In the genomic region with DNA sequence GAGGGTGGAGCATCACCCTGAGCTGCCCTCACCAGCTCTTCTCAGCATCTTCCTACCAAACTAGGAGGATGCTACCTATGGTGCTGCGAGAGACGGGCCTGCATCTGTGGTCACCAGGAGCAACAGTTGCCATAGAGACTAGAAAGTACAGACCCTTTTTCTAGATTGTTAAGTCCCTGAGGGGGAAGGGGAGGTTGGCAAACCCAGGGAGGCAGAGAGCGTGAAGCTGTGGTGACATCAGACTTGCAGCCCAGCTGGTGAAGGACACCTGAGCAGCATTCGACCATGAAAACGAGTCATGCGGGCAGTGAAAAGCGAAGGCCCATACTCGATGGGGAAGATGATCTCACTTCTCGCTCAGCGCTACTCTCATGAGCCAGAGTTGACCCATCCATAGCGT, we compare ENCODE assay signal across 29 mouse cellular contexts. TPM values are rescaled to one million over a fixed set of nuclear protein-coding genes. Genes with fewer than 3 reads are reported as not detected.
DNase-seq lines count a peak whose midpoint lies in the region; ATAC-seq and TF ChIP-seq lines count a peak whose summit lies in the region.
"Had no signal": no experiment of that assay in that cellular context is flagged by ENCODE, and none has a peak within 500 bp of the region (broad histone marks: within the 10 kb centered on the region; RNA-seq: fewer than 3 reads in every experiment).

No protein-coding gene starts in this region.

- no peak overlapping the region for H3K9ac ChIP-seq in hindbrain, postnatal 0 days (replicated peaks; ENCODE audit: low read length)
- no peak overlapping the region for H3K9ac ChIP-seq in hindbrain, embryonic 14.5 days
- H3K9ac ChIP-seq: forebrain, embryonic 12.5 days; limb, embryonic 12.5 days; liver, embryonic 12.5 days; lung, embryonic 14.5 days had no signal

- no peaks in the 10 kb centered on the region for H3K9me3 ChIP-seq in hindbrain, postnatal 0 days (ENCODE audit: low read length)
- H3K9me3 ChIP-seq in hindbrain, embryonic 14.5 days (ENCODE audit: control insufficient read depth, low read length) = peaks cover 4% of the 10 kb centered on the region; the same call in 1 of the 2 replicates
- 0 out of 2 replicates have a peak, but pooled peaks cover 5% of the 10 kb centered on the region for H3K9me3 ChIP-seq in hindbrain, embryonic 10.5 days
- H3K9me3 ChIP-seq: forebrain, embryonic 12.5 days; liver, embryonic 12.5 days; midbrain, embryonic 10.5 days had no signal

- no peaks in the 10 kb centered on the region for H3K4me1 ChIP-seq in hindbrain, postnatal 0 days (ENCODE audit: insufficient read depth, low read length)
- peaks cover 2% of the 10 kb centered on the region; the same call in 1 of the 2 replicates for H3K4me1 ChIP-seq in hindbrain, embryonic 14.5 days (replicated peaks; ENCODE audit: control insufficient read depth, insufficient read depth, low read length)
- peaks cover 23% of the 10 kb centered on the region for H3K4me1 ChIP-seq in hindbrain, embryonic 10.5 days (replicated peaks)
- H3K4me1 ChIP-seq: liver, embryonic 12.5 days had no signal

- intact Hi-C loops in left cerebral cortex, postnatal 14 days (cut with DNase I) = no loop called here
- intact Hi-C loops in left cerebral cortex, postnatal 36 days (cut with DNase I) = no loop called here
- intact Hi-C loops in gastrocnemius, postnatal 14 days (cut with DNase I; ENCODE audit: low total_unique reads) = no loop called here

- no peaks in the 10 kb centered on the region for H3K36me3 ChIP-seq in hindbrain, postnatal 0 days (ENCODE audit: insufficient read depth, low read length)
- H3K36me3 ChIP-seq in hindbrain, embryonic 14.5 days (replicated peaks; ENCODE audit: control insufficient read depth, insufficient read depth) = no peaks in the 10 kb centered on the region
- no peaks in the 10 kb centered on the region for H3K36me3 ChIP-seq in hindbrain, embryonic 10.5 days
- H3K36me3 ChIP-seq: embryonic facial prominence, embryonic 10.5 days; forebrain, embryonic 12.5 days; limb, embryonic 12.5 days; liver, embryonic 12.5 days; midbrain, embryonic 10.5 days had no signal

- no peak for TF ChIP-seq POLR2A in brain, embryonic 14.5 days (IDR thresholded peaks at IDR 0.05; ENCODE audit: borderline replicate concordance, extremely low read depth, insufficient read depth, insufficient read length, poor library complexity, severe bottlenecking)

- peak; percentile 28 for DNase-seq in hindbrain, postnatal 0 days (ENCODE audit: low spot score)
- DNase-seq in hindbrain, embryonic 14.5 days (ENCODE audit: low spot score) = no peak
- DNase-seq in left cerebral cortex, postnatal 14 days (ENCODE audit: low spot score in 2 of 2) = peak; percentile 44 to 63
- DNase-seq in left cerebral cortex, postnatal 36 days (ENCODE audit: low spot score in 2 of 2) = no peak
- DNase-seq in adrenal gland, adult 2 months = peak; percentile 82
- peak; percentile 33 for DNase-seq in brain, embryonic 14.5 days (ENCODE audit: low read depth)
- DNase-seq in hindbrain, embryonic 10.5 days (ENCODE audit: low spot score) = no peak
- no peak for DNase-seq in gastrocnemius, postnatal 14 days
- DNase-seq: cerebellum, adult 9-10 months; heart, adult 11 months; heart, postnatal 4 days; kidney, adult 9 months; kidney, postnatal 4 days; lung, embryonic 14.5 days; thymus, postnatal 25 days had no signal

- H3K27ac ChIP-seq in hindbrain, postnatal 0 days = no peak overlapping the region
- H3K27ac ChIP-seq in hindbrain, embryonic 14.5 days = no peak overlapping the region
- no peak overlapping the region for H3K27ac ChIP-seq in hindbrain, embryonic 10.5 days
- H3K27ac ChIP-seq: embryonic facial prominence, embryonic 10.5 days; forebrain, embryonic 12.5 days; limb, embryonic 12.5 days; liver, embryonic 12.5 days; macrophage; midbrain, embryonic 10.5 days had no signal

- no peak overlapping the region for H3K4me3 ChIP-seq in hindbrain, postnatal 0 days (ENCODE audit: low read length)
- no peak overlapping the region for H3K4me3 ChIP-seq in hindbrain, embryonic 14.5 days (replicated peaks; ENCODE audit: low read length)
- no peak overlapping the region for H3K4me3 ChIP-seq in hindbrain, embryonic 10.5 days
- H3K4me3 ChIP-seq: embryonic facial prominence, embryonic 10.5 days; forebrain, embryonic 12.5 days; limb, embryonic 12.5 days; liver, embryonic 12.5 days; midbrain, embryonic 10.5 days had no signal

- no peaks in the 10 kb centered on the region for H3K27me3 ChIP-seq in hindbrain, postnatal 0 days (ENCODE audit: insufficient read depth, low read length)
- no peaks in the 10 kb centered on the region for H3K27me3 ChIP-seq in hindbrain, embryonic 14.5 days (ENCODE audit: control insufficient read depth, insufficient read depth, low read length)
- no peaks in the 10 kb centered on the region for H3K27me3 ChIP-seq in hindbrain, embryonic 10.5 days (ENCODE audit: insufficient read depth, poor library complexity, severe bottlenecking)
- H3K27me3 ChIP-seq: forebrain, embryonic 12.5 days; limb, embryonic 12.5 days; liver, embryonic 12.5 days had no signal

- no peak overlapping the region for H3K4me2 ChIP-seq in hindbrain, postnatal 0 days (ENCODE audit: low read depth, low read length)
- no peak overlapping the region for H3K4me2 ChIP-seq in hindbrain, embryonic 14.5 days (replicated peaks)
- H3K4me2 ChIP-seq: forebrain, embryonic 12.5 days; limb, embryonic 12.5 days; liver, embryonic 12.5 days; lung, embryonic 14.5 days had no signal

- ATAC-seq in hindbrain, postnatal 0 days = peak; percentile 43; the same call in 1 of the 2 replicates
- no peak for ATAC-seq in hindbrain, embryonic 14.5 days (ENCODE audit: low FRiP score)
- ATAC-seq: inflammation-experienced regulatory T-cells, adult 6 months; liver, embryonic 12.5 days had no signal

- no peak for TF ChIP-seq CTCF in hindbrain, postnatal 0 days (IDR thresholded peaks at IDR 0.05; ENCODE audit: low read depth)
- no peak for TF ChIP-seq CTCF in brain, embryonic 14.5 days (IDR thresholded peaks at IDR 0.05; ENCODE audit: borderline replicate concordance, extremely low read depth, insufficient read depth, insufficient read length)

- 83% methylated on average over 11 of the region's 11 CpGs for WGBS in hindbrain, postnatal 0 days
- 81% methylated on average over 11 of the region's 11 CpGs for WGBS in hindbrain, embryonic 14.5 days
- 89% methylated on average over 11 of the region's 11 CpGs for WGBS in hindbrain, embryonic 10.5 days

RNA-seq across cellular contexts. Expression of a gene that starts 24.0 kb away (rescaled TPM):
- total RNA-seq in hindbrain, postnatal 0 days (2014; rRNA removed) = not detected in 2 replicates
- polyA plus RNA-seq in hindbrain, postnatal 0 days (2015; fragmentation: Nextera tagmentation; extraction: Ambion mirVana) = not detected in 2 replicates
- polyA plus RNA-seq in hindbrain, embryonic 14.5 days (2014; fragmentation: Nextera tagmentation; extraction: Ambion mirVana) = not detected in 2 replicates
- not detected for total RNA-seq in left cerebral cortex, postnatal 14 days (2021)
- under 1 TPM in 1 of 2 experiments, not detected in 1; 0.16 TPM for total RNA-seq in left cerebral cortex, postnatal 36 days (2021)
- not detected for total RNA-seq in adrenal gland, adult 2 months (2021)
- not detected in 2 replicates for polyA plus RNA-seq in adrenal gland, adult 2 months (2012; rRNA removed)
- polyA plus RNA-seq in brain, embryonic 14.5 days (2012; rRNA removed) = not detected in 2 replicates
- not detected in 2 replicates for polyA plus RNA-seq in hindbrain, embryonic 10.5 days (2016; fragmentation: Nextera tagmentation; extraction: Ambion mirVana)
- total RNA-seq in gastrocnemius, postnatal 14 days (2021) = not detected
- total RNA-seq: common myeloid progenitor, adult 5-6 weeks; gastrocnemius, adult 8-10 months; heart, postnatal 4 days; monocyte, adult 5-6 weeks had no signal
- polyA plus RNA-seq: embryonic facial prominence, embryonic 10.5 days; forebrain, embryonic 12.5 days; frontal cortex, adult 2 months; heart, embryonic 14.5 days; inflammation-experienced regulatory T-cells, adult 6 months; limb, embryonic 12.5 days; liver, embryonic 12.5 days; lung, embryonic 14.5 days; macrophage; midbrain, embryonic 10.5 days; neural tube, embryonic 11.5 days; small intestine, adult 2 months had no signal

Comparison
In these comparisons a context has a peak if more than half of its experiments do, and no peak if none do; other contexts are left out.
1. DNase-seq: peak in hindbrain, postnatal 0 days (single experiment), left cerebral cortex, postnatal 14 days (2 of 2), adrenal gland, adult 2 months (single experiment) and brain, embryonic 14.5 days (single experiment); none in hindbrain, embryonic 14.5 days (single experiment), left cerebral cortex, postnatal 36 days (0 of 2), hindbrain, embryonic 10.5 days (single experiment) and gastrocnemius, postnatal 14 days (single experiment).